Mouse (Mus musculus): Measurements from ENCODE around the gene Rnpepl1. TPM values are rescaled to one million over a fixed set of nuclear protein-coding genes. Genes with fewer than 3 reads are reported as not detected.
"Not testable (repeated sequence)": the region's sequence is repeated elsewhere in the genome, so short reads cannot be mapped to it uniquely, and the experiment has no call there.

Rnpepl1 gene
- polyA plus RNA-seq, 2 experiments = 39.9 to 51.7 TPM

- peaks cover 53% of the 10 kb centered on the region for H3K36me3 ChIP-seq (ENCODE audit: control insufficient read depth, insufficient read depth, low read length)
- WGBS = 54% methylated on average over 6 of the region's 6 CpGs
- no peak for ATAC-seq (ENCODE audit: low FRiP score, low read depth)
- no peaks in the 10 kb centered on the region for H3K9me3 ChIP-seq (ENCODE audit: control insufficient read depth, low read length)
- no peak overlapping the region for H3K4me3 ChIP-seq (replicated peaks; ENCODE audit: low read length)
- no peaks in the 10 kb centered on the region for H3K27me3 ChIP-seq (ENCODE audit: control insufficient read depth, insufficient read depth, low read length)
- H3K4me2 ChIP-seq (replicated peaks; ENCODE audit: low read depth, low read length, severe bottlenecking) = no peak overlapping the region
- no peak for DNase-seq (ENCODE audit: low spot score)
- H3K9ac ChIP-seq (ENCODE audit: low read depth, low read length, severe bottlenecking) = no peak overlapping the region
- no peak for TF ChIP-seq POLR2A (IDR thresholded peaks at IDR 0.05; ENCODE audit: borderline replicate concordance, extremely low read depth, insufficient read depth, insufficient read length)
- no peak overlapping the region for H3K27ac ChIP-seq (replicated peaks; ENCODE audit: low read depth, low read length)
- H3K4me1 ChIP-seq (ENCODE audit: control insufficient read depth, insufficient read depth, low read length) = no peaks in the 10 kb centered on the region
Observed at GRCm38 (mm10) chr1:92949426-92949825, 38.8 kb downstream of the Rnpepl1 start.

DNA sequence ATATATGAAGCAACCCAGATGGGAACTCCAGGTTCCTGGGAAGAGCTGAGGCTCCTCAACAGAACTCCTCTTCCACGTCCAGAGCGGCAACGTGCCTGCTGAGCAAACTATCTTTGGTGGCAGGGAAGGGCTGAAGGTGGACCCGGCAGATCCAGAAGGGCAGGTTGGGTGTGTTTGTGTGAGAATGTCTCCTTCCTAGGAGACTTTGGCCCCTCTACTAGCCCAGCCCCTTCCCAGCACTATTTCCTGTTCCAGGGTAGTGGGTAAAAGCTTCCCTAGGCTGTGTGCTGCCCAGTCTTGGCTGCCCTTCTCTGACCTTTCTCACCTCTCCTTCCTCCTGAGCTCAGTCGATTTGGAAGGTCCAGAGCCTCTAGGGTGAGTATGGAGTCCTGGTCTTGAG, 40.0 kb downstream of the Rnpepl1 start, which contains the start of gene Gpr35:
TSS of gene Gpr35 (plus strand) at position 259 of the 400 bp plus-strand sequence.
- Histone ChIP-seq H3K9ac (ENCODE audit: low read depth, low read length, severe bottlenecking) (no peak within 1 kb of the TSS), H3K4me3 (replicated peaks; ENCODE audit: low read length) (no peak within 1 kb of the TSS), H3K4me1 (ENCODE audit: control insufficient read depth, insufficient read depth, low read length) (no peaks in the 10 kb centered on the region), H3K27me3 (ENCODE audit: control insufficient read depth, insufficient read depth, low read length) (no peaks in the 10 kb centered on the region), H3K4me2 (replicated peaks; ENCODE audit: low read depth, low read length, severe bottlenecking) (no peak within 1 kb of the TSS), H3K27ac (replicated peaks; ENCODE audit: low read depth, low read length) (no peak within 1 kb of the TSS), H3K9me3 (ENCODE audit: control insufficient read depth, low read length) (no peaks in the 10 kb centered on the region), H3K36me3 (ENCODE audit: control insufficient read depth, insufficient read depth, low read length) (peaks cover 42% of the 10 kb centered on the region)
- ATAC-seq (ENCODE audit: low FRiP score, low read depth) (no peak), DNase-seq (ENCODE audit: low spot score) (no peak)
- 69% methylated on average over 5 of the region's 5 CpGs for WGBS
- no peak for TF ChIP-seq POLR2A (IDR thresholded peaks at IDR 0.05; ENCODE audit: borderline replicate concordance, extremely low read depth, insufficient read depth, insufficient read length)

DNA sequence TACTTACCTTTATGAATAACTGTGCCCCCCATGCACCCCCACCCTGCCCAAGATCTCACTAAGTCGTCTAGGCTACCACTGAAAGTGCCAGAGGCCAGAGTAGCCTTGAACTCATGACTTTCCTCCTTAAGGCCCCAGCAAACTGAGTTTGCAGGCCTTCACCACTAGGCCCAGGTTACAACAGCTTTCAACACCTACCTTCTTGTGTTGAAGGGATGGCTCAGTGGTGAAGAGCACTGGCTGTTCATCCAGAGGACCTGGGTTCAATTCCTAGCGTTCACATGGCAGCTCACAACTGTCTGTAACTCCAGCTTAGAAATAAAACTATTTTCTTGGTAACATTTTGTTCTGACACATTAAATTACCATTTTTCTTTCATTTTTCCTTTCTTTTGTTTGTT, 43.1 kb downstream of the Rnpepl1 start:
- Histone ChIP-seq H3K9ac (ENCODE audit: low read depth, low read length, severe bottlenecking) (no peak overlapping the region), H3K4me3 (replicated peaks; ENCODE audit: low read length) (no peak overlapping the region), H3K9me3 (ENCODE audit: control insufficient read depth, low read length) (no peaks in the 10 kb centered on the region), H3K4me2 (replicated peaks; ENCODE audit: low read depth, low read length, severe bottlenecking) (no peak overlapping the region), H3K27me3 (ENCODE audit: control insufficient read depth, insufficient read depth, low read length) (no peaks in the 10 kb centered on the region), H3K4me1 (ENCODE audit: control insufficient read depth, insufficient read depth, low read length) (no peaks in the 10 kb centered on the region), H3K36me3 (ENCODE audit: control insufficient read depth, insufficient read depth, low read length) (peaks cover 11% of the 10 kb centered on the region; the same call in 1 of the 2 replicates), H3K27ac (replicated peaks; ENCODE audit: low read depth, low read length) (no peak overlapping the region)
- ATAC-seq (ENCODE audit: low FRiP score, low read depth) = no peak
- TF ChIP-seq POLR2A (IDR thresholded peaks at IDR 0.05; ENCODE audit: borderline replicate concordance, extremely low read depth, insufficient read depth, insufficient read length) = no peak
- WGBS = 65% methylated on average over 2 of the region's 2 CpGs
- no peak for DNase-seq (ENCODE audit: low spot score)

DNA sequence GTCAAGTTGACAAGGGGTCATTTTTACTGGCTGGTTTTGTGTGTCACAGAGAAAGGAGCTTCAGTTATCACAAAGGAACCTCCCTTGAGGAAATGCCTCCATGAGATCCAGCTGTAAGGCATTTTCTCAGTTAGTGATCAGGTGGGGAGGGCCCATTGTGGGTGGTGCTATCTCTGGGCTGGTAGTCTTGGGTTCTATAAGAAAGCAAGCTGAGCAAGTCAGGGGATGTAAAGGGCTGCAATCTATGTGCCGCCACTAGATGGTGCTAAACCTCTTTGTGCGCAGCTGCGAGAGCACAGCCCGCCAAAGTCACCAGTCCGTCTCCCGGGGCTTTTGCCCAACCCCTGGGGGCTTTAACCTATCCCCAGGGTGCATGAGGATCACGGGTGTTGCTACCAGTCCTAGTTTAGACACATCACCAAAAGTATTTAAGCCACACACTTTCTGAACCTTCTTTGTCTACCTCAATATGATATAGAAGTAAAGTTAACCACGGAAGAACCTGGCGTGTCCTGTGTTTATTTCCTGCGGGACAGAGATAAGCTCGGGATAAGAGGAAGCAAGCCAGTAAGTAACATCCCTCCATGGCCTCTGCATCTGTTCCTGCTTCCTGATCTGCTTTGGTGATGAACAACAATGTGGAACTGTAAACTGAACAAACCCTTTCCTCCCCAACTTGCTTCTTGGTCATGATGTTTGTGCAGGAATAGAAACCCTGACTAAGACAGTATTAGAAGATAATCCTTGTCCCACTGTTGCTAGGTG, 46.2 kb downstream of the Rnpepl1 start:
- H3K27me3 ChIP-seq (ENCODE audit: control insufficient read depth, insufficient read depth, low read length); H3K4me3 ChIP-seq (replicated peaks; ENCODE audit: low read length); H3K9me3 ChIP-seq (ENCODE audit: control insufficient read depth, low read length); H3K36me3 ChIP-seq (ENCODE audit: control insufficient read depth, insufficient read depth, low read length); H3K9ac ChIP-seq (ENCODE audit: low read depth, low read length, severe bottlenecking); H3K4me1 ChIP-seq (ENCODE audit: control insufficient read depth, insufficient read depth, low read length); DNase-seq (ENCODE audit: low spot score); ATAC-seq (ENCODE audit: low FRiP score, low read depth); H3K27ac ChIP-seq (replicated peaks; ENCODE audit: low read depth, low read length): not testable (repeated sequence)
- H3K4me2 ChIP-seq (replicated peaks; ENCODE audit: low read depth, low read length, severe bottlenecking) = peak overlapping the region; percentile 39
- WGBS = 14% methylated on average over 8 of the region's 11 CpGs

DNA sequence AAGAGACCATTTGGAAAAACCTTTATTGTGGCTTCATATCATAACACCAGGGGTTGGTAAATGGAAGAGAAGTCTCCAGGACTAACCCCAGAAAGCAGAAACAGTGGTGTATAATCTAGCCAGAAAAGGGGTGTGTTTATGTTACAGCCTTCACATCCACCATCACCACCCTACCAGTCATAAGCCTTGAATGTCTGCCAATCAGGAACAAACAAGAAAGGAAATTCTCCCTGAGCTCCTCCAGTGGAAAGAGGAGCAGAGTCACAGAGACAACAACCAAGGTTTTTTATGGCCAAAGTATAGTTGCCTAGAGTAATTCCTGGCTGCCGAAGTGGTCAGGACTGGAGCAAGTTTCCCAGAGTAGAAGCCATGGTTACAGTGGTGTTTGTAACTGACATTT, 48.4 kb downstream of the Rnpepl1 start:
- H3K27ac ChIP-seq (replicated peaks; ENCODE audit: low read depth, low read length) = no peak overlapping the region
- H3K4me2 ChIP-seq (replicated peaks; ENCODE audit: low read depth, low read length, severe bottlenecking) = no peak overlapping the region
- no peaks in the 10 kb centered on the region for H3K9me3 ChIP-seq (ENCODE audit: control insufficient read depth, low read length)
- no peaks in the 10 kb centered on the region for H3K4me1 ChIP-seq (ENCODE audit: control insufficient read depth, insufficient read depth, low read length)
- no peak for ATAC-seq (ENCODE audit: low FRiP score, low read depth)
- DNase-seq (ENCODE audit: low spot score) = no peak
- no peak overlapping the region for H3K9ac ChIP-seq (ENCODE audit: low read depth, low read length, severe bottlenecking)
- no peaks in the 10 kb centered on the region for H3K36me3 ChIP-seq (ENCODE audit: control insufficient read depth, insufficient read depth, low read length)
- TF ChIP-seq POLR2A (IDR thresholded peaks at IDR 0.05; ENCODE audit: borderline replicate concordance, extremely low read depth, insufficient read depth, insufficient read length) = no peak
- H3K27me3 ChIP-seq (ENCODE audit: control insufficient read depth, insufficient read depth, low read length) = no peaks in the 10 kb centered on the region
- no peak overlapping the region for H3K4me3 ChIP-seq (replicated peaks; ENCODE audit: low read length)
- WGBS = 74% methylated on average over 1 of the region's 1 CpGs

GRCm38 (mm10) chr1:92970791-92971190, 60.2 kb downstream of the Rnpepl1 start:
- not testable (repeated sequence) for H3K4me1 ChIP-seq (ENCODE audit: control insufficient read depth, insufficient read depth, low read length); H3K4me3 ChIP-seq (replicated peaks; ENCODE audit: low read length); H3K27me3 ChIP-seq (ENCODE audit: control insufficient read depth, insufficient read depth, low read length); H3K4me2 ChIP-seq (replicated peaks; ENCODE audit: low read depth, low read length, severe bottlenecking); H3K9ac ChIP-seq (ENCODE audit: low read depth, low read length, severe bottlenecking); DNase-seq (ENCODE audit: low spot score); H3K9me3 ChIP-seq (ENCODE audit: control insufficient read depth, low read length); ATAC-seq (ENCODE audit: low FRiP score, low read depth); H3K27ac ChIP-seq (replicated peaks; ENCODE audit: low read depth, low read length); H3K36me3 ChIP-seq (ENCODE audit: control insufficient read depth, insufficient read depth, low read length)
- 82% methylated on average over 6 of the region's 6 CpGs for WGBS
